Mouse (Mus musculus): ENCODE measurements around the gene Exoc2. TPM values are rescaled to one million over a fixed set of nuclear protein-coding genes. Genes with fewer than 3 reads are reported as not detected.

Gene Exoc2
- 5.7 and 5.9 TPM in 2 replicates for polyA plus RNA-seq (2012; rRNA removed)

GRCm38 (mm10) chr13:30973501-30974246 is at the start of gene Exoc2, which contains the start of gene Gm5447:
Gene Exoc2, minus strand, starts transcription at chr13:30974093.
Gene Gm5447, plus strand, starts transcription at chr13:30974204.

DNA sequence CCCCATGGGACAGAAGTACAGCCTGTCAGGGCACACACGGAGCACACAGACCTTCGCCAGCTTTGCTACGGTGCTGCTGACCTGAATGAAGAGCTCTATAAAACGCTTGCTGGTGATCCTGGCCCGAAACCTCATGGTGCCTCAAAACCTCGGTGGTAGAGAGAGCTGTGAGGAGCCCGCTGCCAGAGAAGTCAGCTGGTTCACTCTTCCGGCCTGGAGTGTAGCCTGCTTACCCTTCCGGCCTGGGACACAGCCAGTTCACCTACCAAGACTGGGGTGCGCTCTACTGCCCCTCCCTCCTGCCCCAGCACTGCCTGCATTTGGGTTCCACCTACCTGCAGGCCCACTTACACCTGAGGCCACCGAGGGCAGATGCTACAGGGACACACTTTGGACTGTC is 26.4 kb downstream of the Exoc2 start, which contains the start of gene Hus1b:
Gene Hus1b (minus strand): TSS at position 220 of the 400 bp plus-strand sequence.

Other genes with a start within 250 kb of the Exoc2 start
- gene Irf4, start 224.9 kb downstream of the Exoc2 start, polyA plus RNA-seq (2012; rRNA removed): 2.7 and 2.8 TPM in 2 replicates
- 0.13 TPM in 1 of 2 replicates, not detected in the other for gene Hus1b, start 26.3 kb downstream of the Exoc2 start, polyA plus RNA-seq (2012; rRNA removed)
- not detected in 2 replicates for gene Gm5447, start 111 bp upstream of the Exoc2 start, polyA plus RNA-seq (2012; rRNA removed)